Mouse (Mus musculus) CH12.LX (cell line): Measurements from ENCODE around the gene Gm6588.

Experiments
- CTCF ChIP-seq, 2 experiments: IDR thresholded peaks in 1 of 2; conservative IDR thresholded peaks in 1 of 2; 2 replicates each; pipeline ENCODE4 v1.5.1; 2011 to 2012; ENCODE audit warnings: low read depth in 2 of 2, low read length in 2 of 2, improper control_type of control experiment in 1 of 2, inconsistent platforms in 1 of 2, mild to moderate bottlenecking in 1 of 2, moderate library complexity in 1 of 2
- E2F4 ChIP-seq: IDR thresholded peaks from 2 replicates; pipeline ENCODE4 v1.6.1; 2011; ENCODE audit warnings: low read depth, low read length, improper control_type of control experiment; ENCODE audit not compliant: insufficient replicate concordance
- GABPA ChIP-seq: IDR thresholded peaks from 2 replicates; pipeline ENCODE4 v1.6.1; 2012; ENCODE audit warnings: low read depth, low read length, improper control_type of control experiment, inconsistent platforms; ENCODE audit not compliant: insufficient replicate concordance
- KAT2A ChIP-seq: IDR thresholded peaks from 2 replicates; pipeline ENCODE4 v1.6.1; 2012; ENCODE audit warnings: low read length, improper control_type of control experiment, inconsistent platforms; ENCODE audit not compliant: insufficient replicate concordance
- POLR2AphosphoS2 ChIP-seq: IDR thresholded peaks from 2 replicates; pipeline ENCODE4 v1.6.1; 2011; ENCODE audit warnings: low read depth, low read length, improper control_type of control experiment
- SMC3 ChIP-seq: IDR thresholded peaks from 2 replicates; pipeline ENCODE4 v1.6.1; 2011; ENCODE audit warnings: low read depth, low read length, improper control_type of control experiment

GRCm38 (mm10) chr5:112486415-112486814, 37.2 kb downstream of the Gm6588 start:
- TF ChIP-seq CTCF (conservative IDR thresholded peaks at IDR 0.05 in 1 of 2, IDR thresholded peaks at IDR 0.05 in 1 of 2; ENCODE audit: low read depth in 2 of 2, low read length in 2 of 2) (no peak), E2F4 (no peak), POLR2AphosphoS2 (no peak), GABPA (no peak), KAT2A (no peak), SMC3 (no peak)
